Mouse (Mus musculus) brain, adult 10 weeks (tissue): Measurements from ENCODE around the gene Rnf41. TPM values are rescaled to one million over a fixed set of nuclear protein-coding genes. Genes with fewer than 3 reads are reported as not detected.

Experiments
- polyA plus RNA-seq: library from polyadenylated mRNA; stranded (reverse); fragments of 350-450 nt; fragmentation: Illumina TruSeq; extraction: RNeasy Lipid Tissue Mini Kit (QIAGEN cat#74804); gene quantifications from one replicate; pipeline ENCODE4 v1.2.3, GENCODE M21; 2015; ENCODE audit warnings: low read depth, low replicate concordance

Gene Rnf41
- 73.7 TPM for polyA plus RNA-seq

DNA sequence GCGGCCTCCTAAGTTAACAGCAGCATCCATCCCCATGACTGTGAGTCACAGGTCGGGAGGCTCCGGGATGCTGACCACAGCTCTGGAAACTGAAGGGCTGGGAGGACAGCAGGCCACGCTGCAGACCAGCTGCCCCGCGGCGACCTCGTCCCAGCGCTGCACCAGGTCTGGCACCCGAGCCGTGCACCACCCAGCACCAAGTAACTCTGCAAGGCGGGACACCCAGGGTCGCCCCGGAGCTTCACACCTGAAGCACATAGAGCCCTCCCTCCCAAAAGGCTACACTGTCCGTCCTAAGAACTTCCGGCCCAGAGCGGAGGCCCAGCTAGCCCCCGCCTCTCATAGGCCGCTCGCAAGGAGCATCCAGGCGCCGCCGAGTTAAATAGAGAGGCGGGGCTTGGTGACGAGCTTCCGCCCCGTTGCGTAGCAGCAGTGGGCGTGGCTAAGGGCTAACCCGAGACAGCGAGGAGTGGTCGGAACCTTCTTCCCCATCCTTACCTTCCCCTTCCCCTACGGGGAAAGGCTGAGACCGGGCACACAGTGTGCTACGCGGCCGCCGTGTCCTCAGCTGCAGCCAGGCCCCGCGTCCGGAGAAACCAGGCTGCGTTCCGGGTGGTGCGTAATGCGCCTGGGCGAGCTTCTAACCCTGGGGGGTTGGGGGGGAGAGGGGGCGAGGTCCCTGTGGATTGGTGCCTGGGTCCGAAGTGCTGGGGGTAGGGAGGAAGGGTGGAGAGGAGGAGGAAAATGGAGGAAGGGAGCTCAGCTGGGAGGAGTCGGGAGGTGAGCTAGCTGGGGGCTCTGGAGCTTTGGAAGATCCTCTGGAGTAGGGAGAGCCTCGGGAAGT, at the start of gene Rnf41, which contains the start of gene Nabp2:
Rnf41 (plus strand) TSS at position 447 of the 844 bp plus-strand sequence.
Nabp2 (minus strand) TSS at position 282 of the 844 bp plus-strand sequence.

GRCm38 (mm10) chr10:128368402-128369217, 42.8 kb upstream of the Rnf41 start, which contains the start of gene Coq10a:
Gene Coq10a, minus strand, starts transcription at chr10:128368997.

GRCm38 (mm10) chr10:128376455-128377211, 34.8 kb upstream of the Rnf41 start, which contains the start of gene Ankrd52:
Gene Ankrd52, plus strand, starts transcription at chr10:128377115.

GRCm38 (mm10) chr10:128401056-128401455, 10.4 kb upstream of the Rnf41 start, which contains the start of gene Slc39a5:
Gene Slc39a5, minus strand, starts transcription at chr10:128401229.

GRCm38 (mm10) chr10:128458719-128459408, 47.4 kb downstream of the Rnf41 start, which contains the start of gene Smarcc2:
Gene Smarcc2, plus strand, starts transcription at chr10:128459248.

Other genes starting within 250 kb of the Rnf41 start
- gene Rbms2, start 231.4 kb upstream of the Rnf41 start, polyA plus RNA-seq = 11.2 TPM
- gene Gls2, start 217.2 kb upstream of the Rnf41 start, polyA plus RNA-seq = 39.5 TPM
- 11.4 TPM for gene Spryd4, start 199.8 kb upstream of the Rnf41 start, polyA plus RNA-seq
- gene Mip, start 185.8 kb upstream of the Rnf41 start, polyA plus RNA-seq = not detected
- 4.7 TPM for gene Timeless, start 179.6 kb upstream of the Rnf41 start, polyA plus RNA-seq
- gene Apon, start 157.6 kb upstream of the Rnf41 start, polyA plus RNA-seq = not detected
- not detected for gene Apof, start 143.0 kb upstream of the Rnf41 start, polyA plus RNA-seq
- gene Stat2, start 141.1 kb upstream of the Rnf41 start, polyA plus RNA-seq = 22.9 TPM
- gene Il23a, start 112.9 kb upstream of the Rnf41 start, polyA plus RNA-seq = 0.46 TPM
- gene Pan2, start 108.3 kb upstream of the Rnf41 start, polyA plus RNA-seq = 13.7 TPM
- gene Cnpy2, start 89.2 kb upstream of the Rnf41 start, polyA plus RNA-seq = 94.6 TPM
- gene Cs, start 73.9 kb upstream of the Rnf41 start, polyA plus RNA-seq = 216 TPM
- 67.8 TPM for gene Coq10a, start 42.7 kb upstream of the Rnf41 start, polyA plus RNA-seq
- gene Ankrd52, start 34.5 kb upstream of the Rnf41 start, polyA plus RNA-seq = 25.4 TPM
- gene Slc39a5, start 10.4 kb upstream of the Rnf41 start, polyA plus RNA-seq = 0.57 TPM
- 120 TPM for gene Nabp2, start 165 bp upstream of the Rnf41 start, polyA plus RNA-seq
- 140 TPM for gene Smarcc2, start 47.6 kb downstream of the Rnf41 start, polyA plus RNA-seq
- gene Myl6, start 82.5 kb downstream of the Rnf41 start, polyA plus RNA-seq = 1,213 TPM
- 33.8 TPM for gene Myl6b, start 87.0 kb downstream of the Rnf41 start, polyA plus RNA-seq
- 8.8 TPM for gene Esyt1, start 114.2 kb downstream of the Rnf41 start, polyA plus RNA-seq
- gene Zc3h10, start 136.1 kb downstream of the Rnf41 start, polyA plus RNA-seq = 13.1 TPM
- 1,818 TPM for gene Rpl41, start 137.6 kb downstream of the Rnf41 start, polyA plus RNA-seq
- 67.6 TPM for gene Pa2g4, start 154.3 kb downstream of the Rnf41 start, polyA plus RNA-seq
- gene Erbb3, start 178.0 kb downstream of the Rnf41 start, polyA plus RNA-seq = 6.3 TPM
- gene Rps26, start 215.1 kb downstream of the Rnf41 start, polyA plus RNA-seq = 372 TPM
- 6.7 TPM for gene Ikzf4, start 234.3 kb downstream of the Rnf41 start, polyA plus RNA-seq